Mouse (Mus musculus): ENCODE results near the gene Pomgnt2. TPM values are rescaled to one million over a fixed set of nuclear protein-coding genes. Genes with fewer than 3 reads are reported as not detected.
"Not testable (repeated sequence)": the region's sequence is repeated elsewhere in the genome, so short reads cannot be mapped to it uniquely, and the experiment has no call there.

Gene Pomgnt2
- polyA plus RNA-seq, 1 experiment from 2014 or later: 15.4 TPM

GRCm38 (mm10) chr9:122025855-122026590 lies 29.1 kb upstream of the Pomgnt2 start:
- no peak overlapping the region for H3K4me3 ChIP-seq
- 0 out of 2 replicates have a peak, but pooled peaks cover 16% of the 10 kb centered on the region for H3K27me3 ChIP-seq
- whole genome bisulfite sequencing: 67% methylated on average over 7 of the region's 7 CpGs
- no peaks in the 10 kb centered on the region for H3K36me3 ChIP-seq
- no peaks in the 10 kb centered on the region for H3K9me3 ChIP-seq
- H3K27ac ChIP-seq (replicated peaks): no peak overlapping the region
- H3K9ac ChIP-seq (replicated peaks): no peak overlapping the region
- no peak overlapping the region for H3K4me2 ChIP-seq (replicated peaks)
- ATAC-seq (ENCODE audit: low FRiP score, low read depth): no peak
- H3K4me1 ChIP-seq: peaks cover 16% of the 10 kb centered on the region; the same call in 1 of the 2 replicates

- H3K36me3 ChIP-seq: no peaks in the 10 kb centered on the region
Observed at GRCm38 (mm10) chr9:122024419-122024818, 27.5 kb upstream of the Pomgnt2 start.

GRCm38 (mm10) chr9:122023873-122024272 lies 27.0 kb upstream of the Pomgnt2 start:
- 66% methylated on average over 5 of the region's 5 CpGs for WGBS
- Histone ChIP-seq H3K4me1 (peaks cover 14% of the 10 kb centered on the region), H3K9me3 (no peaks in the 10 kb centered on the region), H3K36me3 (no peaks in the 10 kb centered on the region), H3K4me2 (replicated peaks) (no peak overlapping the region), H3K9ac (replicated peaks) (no peak overlapping the region), H3K4me3 (no peak overlapping the region), H3K27me3 (peaks cover 24% of the 10 kb centered on the region), H3K27ac (replicated peaks) (no peak overlapping the region)
- no peak for ATAC-seq (ENCODE audit: low FRiP score, low read depth)

More at GRCm38 (mm10) chr9:122024419-122024818, 27.5 kb upstream of the Pomgnt2 start:
- no peak overlapping the region for H3K4me3 ChIP-seq
- peaks cover 24% of the 10 kb centered on the region for H3K27me3 ChIP-seq
- no peak overlapping the region for H3K9ac ChIP-seq (replicated peaks)
- H3K27ac ChIP-seq (replicated peaks): no peak overlapping the region
- no peaks in the 10 kb centered on the region for H3K9me3 ChIP-seq
- peaks cover 9% of the 10 kb centered on the region; the same call in 1 of the 2 replicates for H3K4me1 ChIP-seq
- ATAC-seq (ENCODE audit: low FRiP score, low read depth): no peak
- no peak overlapping the region for H3K4me2 ChIP-seq (replicated peaks)
- 92% methylated on average over 6 of the region's 6 CpGs for WGBS

GRCm38 (mm10) chr9:122022776-122023175 lies 25.9 kb upstream of the Pomgnt2 start:
- Histone ChIP-seq H3K36me3 (no peaks in the 10 kb centered on the region), H3K9ac (replicated peaks) (no peak overlapping the region), H3K4me1 (peaks cover 16% of the 10 kb centered on the region), H3K9me3 (no peaks in the 10 kb centered on the region), H3K4me3 (no peak overlapping the region), H3K4me2 (replicated peaks) (no peak overlapping the region), H3K27ac (replicated peaks) (no peak overlapping the region), H3K27me3 (peaks cover 24% of the 10 kb centered on the region)
- 78% methylated on average over 9 of the region's 9 CpGs for WGBS
- ATAC-seq (ENCODE audit: low FRiP score, low read depth): no peak

GRCm38 (mm10) chr9:122021581-122021980 lies 24.7 kb upstream of the Pomgnt2 start:
- 91% methylated on average over 5 of the region's 5 CpGs for WGBS

GRCm38 (mm10) chr9:122021171-122021570 lies 24.3 kb upstream of the Pomgnt2 start:
- not testable (repeated sequence) for H3K4me3 ChIP-seq; ATAC-seq (ENCODE audit: low FRiP score, low read depth); H3K4me1 ChIP-seq; H3K27ac ChIP-seq (replicated peaks); H3K9me3 ChIP-seq; H3K36me3 ChIP-seq; H3K4me2 ChIP-seq (replicated peaks); H3K9ac ChIP-seq (replicated peaks)
- WGBS: 92% methylated on average over 4 of the region's 4 CpGs
- H3K27me3 ChIP-seq: peaks cover 36% of the 10 kb centered on the region

More at GRCm38 (mm10) chr9:122021581-122021980, 24.7 kb upstream of the Pomgnt2 start:
- Histone ChIP-seq H3K36me3 (no peaks in the 10 kb centered on the region), H3K4me2 (replicated peaks) (no peak overlapping the region), H3K9me3 (no peaks in the 10 kb centered on the region), H3K4me3 (no peak overlapping the region), H3K9ac (replicated peaks) (no peak overlapping the region), H3K27ac (replicated peaks) (no peak overlapping the region), H3K4me1 (peaks cover 11% of the 10 kb centered on the region), H3K27me3 (peaks cover 34% of the 10 kb centered on the region)
- ATAC-seq (ENCODE audit: low FRiP score, low read depth): no peak

- no peak overlapping the region for H3K27ac ChIP-seq (replicated peaks)
- WGBS: 89% methylated on average over 4 of the region's 4 CpGs
Observed at GRCm38 (mm10) chr9:122020321-122020720, 23.4 kb upstream of the Pomgnt2 start.

GRCm38 (mm10) chr9:122018782-122019395 lies 22.0 kb upstream of the Pomgnt2 start:
- Histone ChIP-seq H3K27ac (replicated peaks) (peak overlapping the region; percentile 63), H3K9ac (replicated peaks) (0 out of 2 replicates have a peak overlapping the region, but pooled peaks have one; percentile 28), H3K9me3 (no peaks in the 10 kb centered on the region), H3K36me3 (no peaks in the 10 kb centered on the region), H3K27me3 (peaks cover 47% of the 10 kb centered on the region), H3K4me3 (no peak overlapping the region), H3K4me1 (peaks cover 8% of the 10 kb centered on the region), H3K4me2 (replicated peaks) (peak overlapping the region; percentile 38)
- 3% methylated on average over 8 of the region's 8 CpGs for WGBS
- peak; percentile 76 for ATAC-seq (ENCODE audit: low FRiP score, low read depth)

More at GRCm38 (mm10) chr9:122020321-122020720, 23.4 kb upstream of the Pomgnt2 start:
- no peaks in the 10 kb centered on the region for H3K9me3 ChIP-seq
- no peak overlapping the region for H3K4me3 ChIP-seq
- peaks cover 8% of the 10 kb centered on the region for H3K4me1 ChIP-seq
- H3K4me2 ChIP-seq (replicated peaks): no peak overlapping the region
- H3K9ac ChIP-seq (replicated peaks): no peak overlapping the region
- H3K36me3 ChIP-seq: no peaks in the 10 kb centered on the region
- H3K27me3 ChIP-seq: peaks cover 44% of the 10 kb centered on the region
- ATAC-seq (ENCODE audit: low FRiP score, low read depth): no peak

GRCm38 (mm10) chr9:122018079-122018478 lies 21.2 kb upstream of the Pomgnt2 start:
- no peak overlapping the region for H3K4me2 ChIP-seq (replicated peaks)
- H3K27me3 ChIP-seq: peaks cover 44% of the 10 kb centered on the region
- 75% methylated on average over 5 of the region's 5 CpGs for WGBS
- no peak overlapping the region for H3K4me3 ChIP-seq
- no peaks in the 10 kb centered on the region for H3K9me3 ChIP-seq
- no peak overlapping the region for H3K9ac ChIP-seq (replicated peaks)
- no peaks in the 10 kb centered on the region for H3K36me3 ChIP-seq
- peaks cover 8% of the 10 kb centered on the region for H3K4me1 ChIP-seq
- no peak overlapping the region for H3K27ac ChIP-seq (replicated peaks)
- no peak for ATAC-seq (ENCODE audit: low FRiP score, low read depth)

GRCm38 (mm10) chr9:122014241-122014667 lies 17.3 kb upstream of the Pomgnt2 start:
- H3K4me2 ChIP-seq (replicated peaks): no peak overlapping the region
- no peak overlapping the region for H3K27ac ChIP-seq (replicated peaks)
- no peaks in the 10 kb centered on the region for H3K36me3 ChIP-seq
- no peak overlapping the region for H3K9ac ChIP-seq (replicated peaks)
- peaks cover 5% of the 10 kb centered on the region for H3K4me1 ChIP-seq
- ATAC-seq (ENCODE audit: low FRiP score, low read depth): 0 out of 2 replicates have a peak, but pooled peaks have one; percentile 30
- no peaks in the 10 kb centered on the region for H3K9me3 ChIP-seq
- WGBS: 15% methylated on average over 10 of the region's 10 CpGs
- no peak overlapping the region for H3K4me3 ChIP-seq
- peaks cover 23% of the 10 kb centered on the region; the same call in 1 of the 2 replicates for H3K27me3 ChIP-seq

GRCm38 (mm10) chr9:122013629-122014028 lies 16.7 kb upstream of the Pomgnt2 start:
- H3K9ac ChIP-seq (replicated peaks): no peak overlapping the region
- no peak overlapping the region for H3K27ac ChIP-seq (replicated peaks)
- WGBS: 83% methylated on average over 4 of the region's 4 CpGs
- H3K4me2 ChIP-seq (replicated peaks): no peak overlapping the region
- no peak overlapping the region for H3K4me3 ChIP-seq
- no peak for ATAC-seq (ENCODE audit: low FRiP score, low read depth)
- peaks cover 23% of the 10 kb centered on the region; the same call in 1 of the 2 replicates for H3K27me3 ChIP-seq
- no peaks in the 10 kb centered on the region for H3K4me1 ChIP-seq
- no peaks in the 10 kb centered on the region for H3K36me3 ChIP-seq
- no peaks in the 10 kb centered on the region for H3K9me3 ChIP-seq

- no peaks in the 10 kb centered on the region for H3K4me1 ChIP-seq
- H3K4me2 ChIP-seq (replicated peaks): no peak overlapping the region
- H3K9me3 ChIP-seq: no peaks in the 10 kb centered on the region
- 78% methylated on average over 2 of the region's 2 CpGs for WGBS
- H3K27me3 ChIP-seq: peaks cover 23% of the 10 kb centered on the region; the same call in 1 of the 2 replicates
- ATAC-seq (ENCODE audit: low FRiP score, low read depth): no peak
- H3K9ac ChIP-seq (replicated peaks): no peak overlapping the region
- no peak overlapping the region for H3K27ac ChIP-seq (replicated peaks)
- H3K4me3 ChIP-seq: no peak overlapping the region
- no peaks in the 10 kb centered on the region for H3K36me3 ChIP-seq
Observed at GRCm38 (mm10) chr9:122012816-122013215, 15.9 kb upstream of the Pomgnt2 start.

Measured in midbrain, embryonic 12.5 days (tissue).